Mouse (Mus musculus): ENCODE measurements at regions not wholly inside any gene's neighbourhood (a gene's known extent, or its start where the extent isn't known, plus 50 kb on each side); places are given as distances from the start of the nearest gene placed in this dataset.

DNA sequence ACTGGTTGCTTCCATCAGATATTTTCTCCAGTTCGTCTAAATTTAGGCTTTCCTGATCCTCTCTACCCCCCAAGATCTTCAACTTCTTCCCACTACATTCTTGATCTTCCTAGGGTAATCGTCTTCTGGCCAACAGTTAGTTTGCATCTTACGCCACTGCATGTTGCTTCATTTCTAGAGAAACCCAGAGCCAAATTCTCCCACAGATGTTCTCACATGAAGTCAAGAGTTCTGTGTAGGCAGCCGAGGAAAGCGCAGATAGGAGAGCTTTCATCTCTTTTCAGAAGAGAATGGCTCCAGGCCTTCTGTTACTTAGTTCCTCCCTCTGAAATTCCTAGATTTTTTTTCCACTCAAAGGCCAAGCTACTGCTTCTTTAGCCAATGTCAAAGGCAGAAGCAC lies 179.9 kb downstream of the Fgf10 start:
- DNase-seq (ENCODE audit: low spot score), result peak; percentile 3

DNA sequence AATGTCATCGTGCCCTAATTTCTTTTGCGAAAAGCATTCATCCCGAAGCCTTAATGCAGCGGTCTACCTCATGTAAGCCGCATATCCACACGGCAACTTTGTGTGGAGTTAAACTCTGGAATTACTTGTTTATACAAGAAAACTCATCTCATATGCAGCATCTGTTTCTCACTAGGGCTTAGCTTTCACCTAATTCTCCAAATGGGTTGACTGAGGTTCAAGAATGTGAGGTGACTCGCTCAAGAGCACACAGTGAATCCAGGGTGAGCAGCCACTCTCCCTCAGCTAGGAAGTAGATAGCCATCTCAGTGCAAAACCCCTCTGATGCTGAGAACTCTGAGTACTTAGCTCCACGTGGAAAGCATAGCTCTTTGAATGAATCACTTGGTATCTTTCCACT lies 181.1 kb downstream of the Fgf10 start:
- no peak for DNase-seq (ENCODE audit: low spot score)

GRCm38 (mm10) chr13:118886339-118886810 lies 216.8 kb downstream of the Fgf10 start:
- DNase-seq (ENCODE audit: low spot score), result no peak

GRCm38 (mm10) chr13:118895079-118895478 lies 225.5 kb downstream of the Fgf10 start:
- DNase-seq (ENCODE audit: low spot score), result no peak

DNA sequence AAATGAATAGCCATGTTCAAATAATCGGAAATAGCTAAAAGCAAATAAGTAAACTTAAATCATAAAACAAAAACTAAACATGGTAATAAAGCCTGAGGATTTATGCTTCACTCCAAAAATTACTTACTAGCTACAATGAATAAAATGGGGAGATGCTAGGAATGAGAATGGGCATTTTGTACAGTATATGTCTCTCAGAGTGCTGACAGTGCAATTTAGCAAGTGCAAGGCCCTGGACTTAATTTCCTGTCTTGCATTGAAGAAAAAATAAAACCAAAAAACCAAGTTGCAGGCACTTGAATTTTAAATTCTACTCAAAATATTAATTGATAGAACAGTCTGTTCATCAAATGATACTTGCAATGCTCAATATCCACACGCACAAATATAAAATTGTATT lies 232.4 kb downstream of the Fgf10 start:
- DNase-seq (ENCODE audit: low spot score), result no peak

DNA sequence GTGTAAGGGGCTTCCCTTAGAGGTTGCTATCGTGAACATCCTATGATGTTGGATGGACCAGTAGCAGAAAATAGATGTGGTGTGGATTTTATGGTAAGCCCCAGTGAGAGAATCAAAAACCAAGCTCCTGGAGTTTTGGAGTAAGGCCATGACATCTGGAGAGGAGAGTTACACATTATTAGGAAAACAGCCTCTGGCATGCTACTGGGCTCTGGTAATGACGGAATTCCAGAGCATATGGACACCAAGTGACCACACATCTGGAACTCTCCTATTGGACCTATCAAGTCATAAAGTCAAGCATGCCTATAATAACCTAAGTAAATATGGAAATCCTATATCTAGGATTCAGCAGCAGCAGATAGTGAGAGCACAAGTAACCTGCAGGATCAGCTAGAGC lies 240.8 kb downstream of the Fgf10 start:
- DNase-seq (ENCODE audit: low spot score), result no peak

DNA sequence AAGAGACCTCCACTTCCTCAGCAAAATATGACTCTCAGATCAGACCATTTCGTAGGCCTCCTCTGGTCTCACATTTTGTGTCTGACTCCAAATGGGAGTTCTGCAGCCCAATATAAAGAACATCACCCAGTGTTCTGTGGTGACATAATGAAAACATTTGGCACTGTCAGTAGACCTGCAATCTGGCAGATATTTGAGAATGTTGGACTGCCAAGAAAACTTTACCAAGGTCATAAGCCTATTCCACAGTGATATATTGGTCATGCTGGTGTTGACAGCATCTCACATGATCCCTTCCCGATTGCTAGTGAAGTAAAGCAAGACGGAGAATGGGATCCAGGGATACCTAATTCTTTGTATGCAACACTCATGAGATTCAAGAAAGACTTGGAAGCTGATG lies 271.2 kb downstream of the Fgf10 start:
- no peak for DNase-seq (ENCODE audit: low spot score)

- DNase-seq (ENCODE audit: low spot score), result no peak
Observed at GRCm38 (mm10) chr13:118966120-118966676, 296.6 kb downstream of the Fgf10 start.

DNA sequence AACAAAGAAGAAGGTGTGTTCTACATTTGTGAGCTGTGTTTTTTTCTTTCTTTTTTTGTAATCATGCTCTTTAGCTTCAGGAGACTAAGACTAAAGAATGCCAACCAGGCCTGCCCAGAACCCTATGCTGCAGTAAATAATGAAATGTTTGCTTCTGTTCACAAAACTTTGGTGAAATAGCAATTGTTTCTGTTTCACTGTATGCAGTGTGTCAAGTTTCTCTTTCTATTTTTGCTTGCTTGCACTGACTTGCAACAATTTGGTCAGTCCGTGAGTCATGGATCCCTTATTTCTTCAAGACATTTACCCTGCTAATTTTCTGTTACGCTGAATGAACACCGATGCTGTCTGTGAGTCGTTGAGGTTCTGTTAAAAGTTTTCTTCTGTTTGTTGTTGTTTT lies 298.1 kb downstream of the Fgf10 start:
- DNase-seq (ENCODE audit: low spot score), result no peak

DNA sequence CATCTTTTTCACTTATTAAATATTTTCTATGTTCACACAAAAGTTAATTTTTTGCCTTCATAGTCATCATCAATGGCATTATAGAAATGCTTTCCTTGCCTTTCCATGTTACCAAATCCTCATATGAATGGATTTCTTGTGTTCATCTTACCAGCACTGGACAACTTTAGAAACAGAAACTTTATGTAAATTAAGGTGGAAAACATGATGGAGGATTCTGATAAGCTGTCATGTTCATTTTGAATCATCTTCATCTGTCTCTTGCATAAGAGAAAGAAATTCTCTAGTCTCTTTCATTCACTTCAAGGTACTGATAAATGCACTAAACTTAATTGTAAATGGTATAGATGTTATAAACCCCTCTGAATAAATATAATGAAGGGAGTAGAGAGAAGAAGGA lies 305.4 kb downstream of the Fgf10 start:
- DNase-seq (ENCODE audit: low spot score), result no peak

DNA sequence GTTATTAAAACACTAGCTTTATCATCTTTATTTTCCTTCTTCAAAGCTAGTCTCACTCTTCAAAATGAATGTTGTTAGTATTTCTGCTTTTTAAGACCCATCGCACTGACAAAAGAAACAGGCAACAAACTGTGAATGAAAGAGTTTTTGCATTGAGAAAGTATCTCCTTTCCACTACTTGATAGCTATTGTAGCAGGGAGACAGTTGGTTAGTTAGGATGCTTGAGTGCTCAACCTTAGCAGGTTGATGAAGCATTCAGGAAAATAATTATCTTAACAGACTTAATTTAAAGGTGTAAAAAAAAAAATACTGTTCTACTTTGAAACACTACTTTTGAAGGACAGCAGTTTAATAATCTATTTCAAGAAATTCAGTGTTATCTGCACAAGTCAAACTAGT lies 305.9 kb downstream of the Fgf10 start:
- DNase-seq (ENCODE audit: low spot score), result no peak

GRCm38 (mm10) chr13:118979505-118979904 lies 309.9 kb downstream of the Fgf10 start:
- DNase-seq (ENCODE audit: low spot score), result no peak

GRCm38 (mm10) chr13:118981196-118981810 lies 311.7 kb downstream of the Fgf10 start:
- DNase-seq (ENCODE audit: low spot score), result no peak

DNA sequence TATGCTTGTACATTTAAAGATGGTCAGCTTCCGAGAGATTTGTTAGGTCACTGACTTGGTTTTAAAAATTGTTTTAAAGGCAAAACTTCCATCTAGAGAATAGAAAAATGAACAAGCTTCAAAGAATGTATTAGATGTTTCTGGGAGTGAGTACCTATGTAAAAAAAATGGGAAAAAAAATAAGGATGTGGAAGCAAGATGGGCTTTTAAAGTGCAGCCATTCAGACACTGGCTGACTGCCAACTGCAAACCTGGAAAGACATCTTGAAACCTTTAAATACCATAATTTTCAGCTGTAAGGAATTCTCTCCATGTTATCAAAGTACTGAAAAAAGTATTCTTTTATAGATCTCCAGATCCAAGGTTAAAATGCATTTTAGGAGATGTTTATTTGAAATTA lies 315.7 kb downstream of the Fgf10 start:
- no peak for DNase-seq (ENCODE audit: low spot score)

DNA sequence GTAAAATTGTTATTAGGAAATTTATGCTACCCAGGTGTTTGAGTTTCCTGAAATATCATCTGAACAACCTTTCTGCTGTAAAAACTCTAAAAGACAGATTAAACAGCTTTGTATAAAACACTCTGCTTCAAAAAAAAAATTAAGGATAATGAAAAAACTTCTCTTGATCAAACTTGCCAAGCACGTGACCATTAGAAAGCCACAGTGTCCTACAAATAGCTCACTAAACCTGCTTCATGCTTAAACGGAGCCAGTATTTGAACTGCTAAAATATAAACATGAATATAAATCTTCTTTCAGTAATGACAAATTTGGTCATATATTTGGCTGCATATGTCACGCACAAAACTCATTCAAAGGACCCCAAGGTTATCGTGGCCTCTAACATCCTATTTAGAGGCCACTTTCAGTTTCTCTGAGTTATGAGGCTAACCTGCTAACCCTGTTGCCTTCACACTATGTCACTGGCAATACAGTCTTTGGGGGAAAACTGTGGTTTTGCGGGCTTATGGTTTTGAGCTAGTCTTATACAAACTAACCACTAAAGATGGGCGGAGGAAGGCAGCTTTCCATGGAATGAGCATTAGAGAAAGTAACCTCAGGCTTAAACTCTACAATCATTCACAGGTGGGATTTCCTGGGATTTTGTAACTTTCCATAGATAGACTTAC lies 355.8 kb downstream of the Fgf10 start:
- no peak for DNase-seq (ENCODE audit: low spot score)

- no peak for DNase-seq (ENCODE audit: low spot score)
Observed at GRCm38 (mm10) chr13:119039616-119040015, 370.0 kb downstream of the Fgf10 start.

DNA sequence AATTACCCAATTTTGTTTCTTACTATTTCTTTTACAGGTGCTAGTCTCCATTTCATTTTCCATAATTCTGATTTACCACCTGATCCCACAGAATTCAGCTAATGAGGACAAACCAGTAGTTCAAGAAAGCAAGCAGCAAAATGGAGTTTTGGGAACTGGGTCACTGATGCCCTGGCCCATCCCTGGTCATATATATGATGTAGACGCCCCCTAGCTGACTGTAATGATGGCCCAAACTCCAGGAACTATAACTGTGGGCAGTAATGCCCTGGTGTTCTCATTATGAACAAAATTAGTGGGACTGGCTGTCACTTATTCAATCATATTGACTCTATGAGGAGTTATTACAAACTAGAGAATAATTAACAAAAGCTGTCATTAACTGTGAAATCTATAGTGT lies 375.5 kb downstream of the Fgf10 start:
- DNase-seq (ENCODE audit: low spot score), result no peak

DNA sequence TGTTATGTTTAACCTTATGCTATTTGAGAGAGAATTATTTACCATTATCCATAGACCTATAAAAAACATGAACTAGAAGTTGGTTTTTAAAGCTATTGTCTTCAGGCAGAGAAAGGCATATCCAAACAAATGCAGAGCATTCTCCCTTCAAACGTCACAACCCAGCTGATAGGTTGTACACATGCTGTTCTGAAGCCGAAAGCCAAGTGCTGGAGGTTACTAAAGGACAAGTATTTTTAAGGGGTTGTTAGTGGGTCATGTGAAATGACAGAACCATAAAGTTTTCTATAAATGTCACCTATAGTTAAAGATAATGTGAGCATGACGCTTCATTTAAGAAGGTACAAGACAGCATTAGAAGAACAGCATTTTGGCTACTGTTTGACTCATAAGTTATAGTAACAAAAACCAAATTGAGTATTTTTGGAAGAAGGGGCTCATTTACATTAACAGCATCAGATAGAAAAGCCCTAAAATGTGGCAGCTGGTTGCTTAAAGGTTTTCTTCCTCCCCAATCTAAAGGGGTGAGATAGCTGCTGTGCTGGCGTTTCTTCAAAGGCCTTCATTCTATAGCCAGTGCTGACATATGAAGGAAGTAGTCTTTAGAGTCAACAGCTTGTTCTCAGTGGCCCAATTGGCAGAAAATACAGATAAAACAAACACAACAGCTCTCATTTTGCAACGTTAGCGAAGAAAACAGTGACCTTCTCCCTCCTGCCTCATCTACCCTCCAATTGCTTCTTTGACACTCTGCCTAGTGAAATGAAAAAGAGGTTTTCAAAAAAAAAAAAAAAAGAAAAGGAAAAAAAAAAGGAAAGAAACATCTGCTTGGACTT lies 359.4 kb upstream of the Paip1 start:
- DNase-seq (ENCODE audit: low spot score), result no peak

- no peak for DNase-seq (ENCODE audit: low spot score)
Observed at GRCm38 (mm10) chr13:119069581-119069936, 358.8 kb upstream of the Paip1 start.

DNA sequence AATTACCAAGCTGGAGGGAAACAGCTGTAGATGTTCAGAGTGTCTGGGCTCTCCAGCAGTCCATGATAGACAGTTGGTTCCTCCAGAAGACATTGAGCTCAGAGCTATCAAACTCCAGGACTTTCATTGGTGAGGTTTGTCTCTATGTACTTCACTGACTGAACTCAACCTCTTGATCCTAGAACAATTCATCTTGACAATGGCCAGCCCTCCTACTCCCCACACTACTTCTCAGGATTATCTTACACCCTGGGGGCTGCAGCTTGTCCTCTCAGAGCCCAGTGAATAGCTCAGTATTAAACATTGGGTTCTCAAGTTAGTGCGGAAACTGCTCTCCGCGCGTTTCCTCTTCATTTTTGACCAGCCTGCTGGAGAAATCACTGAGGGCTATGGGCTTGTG lies 349.2 kb upstream of the Paip1 start:
- DNase-seq (ENCODE audit: low spot score), result no peak

DNA sequence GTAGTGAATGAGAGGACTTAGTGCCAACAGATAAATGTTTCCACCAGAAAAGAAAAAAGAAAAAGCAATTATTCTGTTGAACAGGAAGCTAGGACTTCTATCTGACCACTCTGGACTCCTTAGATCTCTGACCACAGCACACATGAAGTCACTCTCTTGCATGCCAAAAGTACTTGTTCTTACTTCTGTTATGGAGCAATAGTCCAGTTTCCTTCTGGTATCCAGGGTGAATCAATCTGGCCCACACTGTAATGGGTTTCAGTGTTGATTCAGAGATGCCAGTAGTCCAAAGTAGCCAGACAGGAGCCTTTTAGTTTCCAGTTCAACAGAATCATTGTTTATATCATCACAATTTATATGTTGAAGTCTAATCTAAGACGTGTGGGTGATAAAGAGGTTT lies 346.7 kb upstream of the Paip1 start:
- DNase-seq (ENCODE audit: low spot score), result no peak

- DNase-seq (ENCODE audit: low spot score), result no peak
Observed at GRCm38 (mm10) chr13:119117906-119118305, 310.5 kb upstream of the Paip1 start.

GRCm38 (mm10) chr13:119118382-119118781 lies 310.0 kb upstream of the Paip1 start:
- no peak for DNase-seq (ENCODE audit: low spot score)
